Mouse (Mus musculus): ENCODE measurements around the gene Skint9.
"Not testable (repeated sequence)": the region's sequence is repeated elsewhere in the genome, so short reads cannot be mapped to it uniquely, and the experiment has no call there.

The Skint9 gene

GRCm38 (mm10) chr4:112433885-112434284, at the start of gene Skint9:
TSS of gene Skint9 (minus strand) at chr4:112433985.
- no peak for DNase-seq (ENCODE audit: low spot score)

GRCm38 (mm10) chr4:112432685-112433084, 1.1 kb downstream of the Skint9 start:
- DNase-seq (ENCODE audit: low spot score) = no peak

- no peak for DNase-seq (ENCODE audit: low spot score)
Observed at GRCm38 (mm10) chr4:112432223-112432622, 1.6 kb downstream of the Skint9 start.

- DNase-seq (ENCODE audit: low spot score) = not testable (repeated sequence)
Observed at GRCm38 (mm10) chr4:112349111-112349510, 84.7 kb downstream of the Skint9 start.

All from MN1 (cell line).